In the genomic region with DNA sequence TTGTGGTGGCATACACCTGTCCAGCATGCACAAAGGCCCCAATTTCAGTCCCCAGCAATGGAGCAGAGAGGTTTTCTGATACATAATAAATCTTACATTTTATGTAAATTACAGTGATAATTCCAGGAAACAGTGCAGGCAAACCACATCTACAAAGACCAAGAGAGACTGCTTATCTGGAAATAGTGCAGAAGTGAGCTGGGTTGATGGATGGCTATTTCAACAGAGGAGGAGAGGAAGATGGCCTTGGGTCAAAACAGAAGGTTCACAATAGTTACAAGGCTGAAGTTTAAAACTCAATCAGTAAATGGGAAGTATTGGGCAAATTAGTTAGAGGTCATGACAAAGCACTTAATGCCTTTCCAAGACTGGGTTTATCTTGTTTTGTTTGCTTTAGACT, we compare ENCODE assay signal across 8 mouse cellular contexts. TPM values are rescaled to one million over a fixed set of nuclear protein-coding genes. Genes with fewer than 3 reads are reported as not detected.
A peak's percentile ranks its signal among the peaks of the same experiment; 100 is the strongest.
DNase-seq lines count a peak whose midpoint lies in the region; ATAC-seq and TF ChIP-seq lines count a peak whose summit lies in the region.

No protein-coding gene starts in this region.

- no peaks in the 10 kb centered on the region for H3K9me3 ChIP-seq in kidney, embryonic 14.5 days (ENCODE audit: control insufficient read depth, low read length)
- H3K9me3 ChIP-seq in hindbrain, embryonic 10.5 days = no peaks in the 10 kb centered on the region
- no peaks in the 10 kb centered on the region for H3K9me3 ChIP-seq in midbrain, embryonic 12.5 days

- 0 out of 2 replicates have a peak, but pooled peaks cover 4% of the 10 kb centered on the region for H3K4me1 ChIP-seq in kidney, embryonic 14.5 days (ENCODE audit: control insufficient read depth, insufficient read depth, low read length)
- H3K4me1 ChIP-seq in bone marrow, adult 2 months (ENCODE audit: control insufficient read depth, insufficient read depth, low read length) = no peaks in the 10 kb centered on the region; the same call in 1 of the 2 replicates
- peaks cover 25% of the 10 kb centered on the region for H3K4me1 ChIP-seq in hindbrain, embryonic 10.5 days (replicated peaks)
- H3K4me1 ChIP-seq in midbrain, embryonic 12.5 days = peaks cover 8% of the 10 kb centered on the region

- no peak for TF ChIP-seq CTCF in bone marrow, adult 2 months (IDR thresholded peaks at IDR 0.05; ENCODE audit: control insufficient read depth, insufficient read depth, low read length)

- no peak for TF ChIP-seq POLR2A in bone marrow, adult 2 months (IDR thresholded peaks at IDR 0.05; ENCODE audit: borderline replicate concordance, control insufficient read depth, low read depth, low read length)

- H3K9ac ChIP-seq in kidney, embryonic 14.5 days (ENCODE audit: low read depth, low read length) = peak overlapping the region; percentile 94; the same call in 1 of the 2 replicates
- H3K9ac ChIP-seq in midbrain, embryonic 12.5 days (replicated peaks) = peak overlapping the region; percentile 99; the same call in 1 of the 2 replicates

- H3K27me3 ChIP-seq in kidney, embryonic 14.5 days (ENCODE audit: control insufficient read depth, insufficient read depth, low read length) = no peaks in the 10 kb centered on the region
- no peaks in the 10 kb centered on the region for H3K27me3 ChIP-seq in hindbrain, embryonic 10.5 days (ENCODE audit: insufficient read depth, poor library complexity, severe bottlenecking)
- H3K27me3 ChIP-seq in midbrain, embryonic 12.5 days = no peaks in the 10 kb centered on the region

- no peak for DNase-seq in kidney, adult 18-20 months
- DNase-seq in hindbrain, embryonic 10.5 days (ENCODE audit: low spot score) = no peak
- no peak for DNase-seq in layer of hippocampus, adult 8-10 months (ENCODE audit: low spot score in 2 of 2)
- DNase-seq in cerebellum, adult 18-20 months = no peak
- no peak for DNase-seq in cerebellum, postnatal 4 days (ENCODE audit: low spot score in 2 of 2)

- no peaks in the 10 kb centered on the region for H3K36me3 ChIP-seq in kidney, embryonic 14.5 days (ENCODE audit: control insufficient read depth, insufficient read depth, low read length)
- peaks cover 4% of the 10 kb centered on the region; the same call in 1 of the 2 replicates for H3K36me3 ChIP-seq in hindbrain, embryonic 10.5 days
- H3K36me3 ChIP-seq in midbrain, embryonic 12.5 days = no peaks in the 10 kb centered on the region

- peak overlapping the region; percentile 73 for H3K4me2 ChIP-seq in kidney, embryonic 14.5 days (replicated peaks; ENCODE audit: low read depth, low read length)
- H3K4me2 ChIP-seq in midbrain, embryonic 12.5 days (replicated peaks) = peak overlapping the region; percentile 84

- H3K27ac ChIP-seq in kidney, embryonic 14.5 days (ENCODE audit: low read depth, low read length) = peak overlapping the region; percentile 97
- H3K27ac ChIP-seq in bone marrow, adult 2 months (ENCODE audit: control insufficient read depth, insufficient read depth, low read depth, low read length, poor library complexity) = peak overlapping the region; percentile 100; the same call in 1 of the 2 replicates
- H3K27ac ChIP-seq in hindbrain, embryonic 10.5 days = peak overlapping the region; percentile 99
- peak overlapping the region; percentile 100; the same call in 1 of the 2 replicates for H3K27ac ChIP-seq in midbrain, embryonic 12.5 days (replicated peaks)

- H3K4me3 ChIP-seq in kidney, embryonic 14.5 days (ENCODE audit: low read length) = peak overlapping the region; percentile 98
- H3K4me3 ChIP-seq in bone marrow, adult 2 months (replicated peaks; ENCODE audit: control insufficient read depth, low read depth, low read length) = peak overlapping the region; percentile 27
- peak overlapping the region; percentile 99 for H3K4me3 ChIP-seq in hindbrain, embryonic 10.5 days
- peak overlapping the region; percentile 99 for H3K4me3 ChIP-seq in midbrain, embryonic 12.5 days

- no peak for ATAC-seq in kidney, embryonic 14.5 days (ENCODE audit: low FRiP score, low TSS enrichment)
- ATAC-seq in midbrain, embryonic 12.5 days (ENCODE audit: low FRiP score, low read depth) = no peak

RNA-seq across cellular contexts. Expression of gene Arih1, which starts 0.9 kb away (rescaled TPM):
- 18.3 and 24.5 TPM in 2 replicates for polyA plus RNA-seq in kidney, embryonic 14.5 days (2014; fragmentation: Nextera tagmentation; extraction: Ambion mirVana)
- polyA plus RNA-seq in bone marrow, adult 2 months (2011; ENCODE audit: insufficient read depth, insufficient read length, low replicate concordance, missing spikeins) = 16.9 and 27.9 TPM in 2 replicates
- 15.1 and 16.8 TPM in 2 replicates for polyA plus RNA-seq in hindbrain, embryonic 10.5 days (2016; fragmentation: Nextera tagmentation; extraction: Ambion mirVana)
- polyA plus RNA-seq in midbrain, embryonic 12.5 days (2016; fragmentation: Nextera tagmentation; extraction: Ambion mirVana) = 24.0 and 28.5 TPM in 2 replicates
- total RNA-seq in layer of hippocampus, adult 8-10 months (2022) = 100 to 1,000 TPM in 3 of 4 experiments, 10 to 100 TPM in 1; 93.4 to 113 (median 105) TPM

RNA-seq across cellular contexts. Expression of gene Hexa, which starts 52.0 kb away (rescaled TPM):
- polyA plus RNA-seq in kidney, embryonic 14.5 days (2014; fragmentation: Nextera tagmentation; extraction: Ambion mirVana) = 47.3 and 58.1 TPM in 2 replicates
- 41.8 and 98.1 TPM in 2 replicates for polyA plus RNA-seq in bone marrow, adult 2 months (2011; ENCODE audit: insufficient read depth, insufficient read length, low replicate concordance, missing spikeins)
- polyA plus RNA-seq in hindbrain, embryonic 10.5 days (2016; fragmentation: Nextera tagmentation; extraction: Ambion mirVana) = 46.1 and 49.4 TPM in 2 replicates
- polyA plus RNA-seq in midbrain, embryonic 12.5 days (2016; fragmentation: Nextera tagmentation; extraction: Ambion mirVana) = 45.5 and 47.7 TPM in 2 replicates
- total RNA-seq in layer of hippocampus, adult 8-10 months (2022) = 100 to 1,000 TPM in 2 of 4 experiments, 10 to 100 TPM in 2; 49.0 to 144 (median 85.2) TPM

RNA-seq across cellular contexts. Expression of gene Tmem202, which starts 52.3 kb away (rescaled TPM):
- polyA plus RNA-seq in kidney, embryonic 14.5 days (2014; fragmentation: Nextera tagmentation; extraction: Ambion mirVana) = 0.19 TPM in 1 of 2 replicates, not detected in the other
- polyA plus RNA-seq in bone marrow, adult 2 months (2011; ENCODE audit: insufficient read depth, insufficient read length, low replicate concordance, missing spikeins) = not detected in 2 replicates
- polyA plus RNA-seq in hindbrain, embryonic 10.5 days (2016; fragmentation: Nextera tagmentation; extraction: Ambion mirVana) = not detected in 2 replicates
- polyA plus RNA-seq in midbrain, embryonic 12.5 days (2016; fragmentation: Nextera tagmentation; extraction: Ambion mirVana) = 0.21 TPM in 1 of 2 replicates, not detected in the other
- total RNA-seq in layer of hippocampus, adult 8-10 months (2022) = 1 to 10 TPM; 1.8 to 3.3 (median 2.9) TPM

Comparison
In these comparisons a context has a peak if more than half of its experiments do, and no peak if none do; other contexts are left out.
1. H3K4me3 ChIP-seq: peak in every context shown above with its lines; median percentile 99 in hindbrain, embryonic 10.5 days; 99 in midbrain, embryonic 12.5 days; 98 in kidney, embryonic 14.5 days; 27 in bone marrow, adult 2 months.